Mouse (Mus musculus) lung, postnatal 25 days (tissue): Measurements from ENCODE around the gene Map3k20.

ENCODE experiments used
- DNase-seq: peaks from one replicate; pipeline ENCODE4 v3.0.0; 2022; ENCODE audit warnings: low spot score

Map3k20 gene

GRCm38 (mm10) chr2:72281971-72282370 is 3.5 kb upstream of the Map3k20 start:
- no peak for DNase-seq

- DNase-seq: no peak
Measured at GRCm38 (mm10) chr2:72282733-72283132, 2.7 kb upstream of the Map3k20 start.

DNA sequence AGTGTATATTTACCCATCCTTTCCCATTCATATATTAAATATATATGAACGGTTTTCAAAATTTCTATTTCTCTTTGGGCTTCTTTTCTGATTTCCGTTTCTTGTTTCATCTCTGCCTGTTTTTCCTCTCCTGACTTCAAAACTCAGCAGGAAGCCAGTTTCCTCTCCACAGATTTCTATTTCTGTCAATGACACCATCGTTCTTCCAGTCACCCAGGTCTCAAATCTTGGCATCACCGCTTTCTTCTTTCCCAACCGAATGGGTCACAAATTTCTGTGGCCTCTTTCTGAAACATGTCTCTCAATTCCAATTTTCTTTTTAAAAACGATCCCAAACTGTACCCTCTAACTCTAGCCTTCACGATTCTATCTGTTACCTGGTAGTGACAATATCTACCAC is 748 bp upstream of the Map3k20 start:
- no peak for DNase-seq

- DNase-seq: no peak
Measured at GRCm38 (mm10) chr2:72285888-72286661, 638 bp downstream of the Map3k20 start.

GRCm38 (mm10) chr2:72287142-72287541 is 1.7 kb downstream of the Map3k20 start:
- peak; percentile 60 for DNase-seq

GRCm38 (mm10) chr2:72288932-72289534 is 3.6 kb downstream of the Map3k20 start:
- DNase-seq: no peak

- no peak for DNase-seq
Measured at GRCm38 (mm10) chr2:72291103-72291502, 5.7 kb downstream of the Map3k20 start.

DNA sequence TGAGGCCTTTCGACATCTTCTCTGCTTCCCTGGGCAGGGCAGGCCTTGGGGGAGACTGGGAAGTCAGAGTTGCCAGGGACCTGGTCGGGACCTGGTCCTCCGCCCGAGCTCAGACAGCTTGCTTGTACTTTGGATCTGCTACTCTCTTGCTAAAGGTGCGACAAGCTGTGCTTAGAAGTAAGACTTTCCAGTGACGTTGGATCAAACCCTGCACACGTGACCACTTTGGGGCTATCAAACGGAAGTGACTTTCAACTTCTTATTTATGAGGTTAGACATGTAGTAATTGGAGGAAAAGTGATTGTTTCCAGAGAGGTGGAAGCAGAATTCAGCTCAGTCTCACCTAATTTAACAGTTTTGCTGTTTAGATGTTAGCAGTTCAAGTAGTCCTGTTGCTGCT is 7.1 kb downstream of the Map3k20 start:
- DNase-seq: no peak

DNA sequence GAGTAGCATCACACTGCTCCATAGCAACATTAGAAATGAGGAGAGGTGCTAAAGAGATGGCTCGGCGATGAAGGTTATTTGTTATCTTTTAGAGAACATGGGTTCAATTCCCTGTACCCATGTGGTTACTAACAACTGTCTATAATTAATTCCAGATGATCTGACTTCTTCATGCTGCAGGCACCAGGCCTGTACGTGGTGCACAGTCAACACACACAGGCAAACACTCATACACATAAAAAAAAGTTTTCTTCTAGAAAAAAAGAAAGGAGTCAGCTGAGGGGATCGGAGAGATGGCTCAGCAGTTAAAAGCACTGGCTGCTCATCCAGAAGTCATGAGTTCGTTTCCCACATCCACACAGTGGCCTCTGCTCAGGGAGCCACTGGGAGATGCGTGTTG is 9.6 kb downstream of the Map3k20 start:
- DNase-seq: no peak

DNA sequence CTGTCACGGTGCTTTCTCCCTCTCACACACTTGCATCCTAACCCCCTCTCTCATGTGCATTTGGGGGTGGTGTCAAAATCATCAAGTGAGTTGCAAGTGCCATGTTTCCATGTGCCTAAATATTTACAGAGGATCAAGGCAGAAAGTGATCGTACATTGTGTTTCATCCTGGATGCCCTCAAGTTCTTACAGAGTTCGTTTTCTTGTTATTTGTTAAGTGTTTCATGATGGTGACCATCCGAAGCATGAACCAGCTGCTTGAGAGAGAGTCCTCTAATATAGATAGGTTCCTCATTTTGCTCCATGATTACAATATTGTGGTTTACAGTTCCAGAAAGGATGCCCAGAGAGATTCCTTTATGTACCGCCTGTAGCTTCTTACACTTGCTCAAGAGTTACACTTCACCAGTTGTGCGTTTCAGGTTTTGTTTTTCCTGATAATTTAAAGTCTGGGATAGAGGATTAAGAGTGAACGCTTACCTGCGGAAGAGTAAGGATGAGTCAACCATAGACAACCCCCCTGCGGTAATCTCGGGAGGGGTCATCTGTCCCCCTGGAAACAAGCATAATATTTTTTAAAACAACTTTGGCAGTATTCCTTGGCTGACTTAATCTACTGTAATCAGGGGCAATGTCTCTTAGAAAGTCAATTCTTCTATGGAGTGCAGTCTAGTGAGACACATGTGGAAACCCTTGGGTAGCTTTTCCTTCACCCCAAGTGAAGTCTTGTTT is 11.7 kb downstream of the Map3k20 start:
- DNase-seq: no peak

GRCm38 (mm10) chr2:72297716-72298082 is 12.3 kb downstream of the Map3k20 start:
- DNase-seq: peak; percentile 65

DNA sequence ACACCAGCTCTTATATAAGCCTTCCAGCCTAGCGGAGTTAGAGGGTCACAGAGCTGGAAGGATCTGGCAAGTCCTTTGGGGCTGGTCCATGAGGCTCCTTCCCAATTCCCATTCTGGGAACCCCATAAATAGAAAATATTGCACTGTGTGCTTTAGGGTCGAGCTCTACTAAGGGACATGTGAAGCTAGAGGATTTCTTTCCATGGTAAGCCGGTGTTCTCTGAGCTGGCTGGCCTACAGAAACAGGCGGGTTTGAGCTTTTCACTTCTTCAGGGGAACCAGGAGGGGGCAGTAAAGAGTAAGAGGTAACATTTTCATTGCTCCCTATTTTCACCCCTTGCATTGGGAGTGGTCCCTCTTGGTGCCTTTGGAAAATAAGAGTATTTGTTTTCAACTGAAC is 13.0 kb downstream of the Map3k20 start:
- DNase-seq: peak; percentile 73

GRCm38 (mm10) chr2:72301194-72301916 is 15.9 kb downstream of the Map3k20 start:
- no peak for DNase-seq

GRCm38 (mm10) chr2:72305738-72306137 is 20.3 kb downstream of the Map3k20 start:
- no peak for DNase-seq

GRCm38 (mm10) chr2:72308351-72308750 is 22.9 kb downstream of the Map3k20 start:
- no peak for DNase-seq

GRCm38 (mm10) chr2:72308981-72309380 is 23.5 kb downstream of the Map3k20 start:
- DNase-seq: peak; percentile 67

- no peak for DNase-seq
Measured at GRCm38 (mm10) chr2:72311486-72311885, 26.0 kb downstream of the Map3k20 start.

- DNase-seq: peak; percentile 39
Measured at GRCm38 (mm10) chr2:72313312-72313711, 27.9 kb downstream of the Map3k20 start.

DNA sequence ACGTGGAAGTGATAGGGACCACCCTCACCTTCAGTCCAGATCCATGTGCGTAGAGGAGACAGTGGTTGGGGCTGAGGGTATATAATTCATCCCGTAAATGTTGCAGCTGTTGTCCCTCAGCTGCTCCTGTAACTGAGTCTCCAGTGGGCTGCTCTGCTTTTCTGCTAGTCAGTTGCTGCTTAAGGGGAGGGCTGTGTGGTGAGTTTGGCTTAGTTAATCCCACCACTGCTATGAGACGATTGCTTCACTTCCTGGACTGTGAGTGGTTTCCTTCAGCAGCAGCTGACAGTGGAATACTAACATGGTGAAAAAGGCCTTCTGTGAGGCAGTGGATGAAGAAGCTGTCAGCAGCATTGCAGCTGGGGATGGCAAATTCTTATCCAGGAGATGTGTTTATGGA is 33.0 kb downstream of the Map3k20 start:
- no peak for DNase-seq

- DNase-seq: no peak
Measured at GRCm38 (mm10) chr2:72319028-72319798, 33.8 kb downstream of the Map3k20 start.

- DNase-seq: no peak
Measured at GRCm38 (mm10) chr2:72320661-72321060, 35.2 kb downstream of the Map3k20 start.

GRCm38 (mm10) chr2:72321591-72321990 is 36.2 kb downstream of the Map3k20 start:
- DNase-seq: no peak
